Comparison of ENCODE assay signal across 8 mouse cellular contexts in genomic region chr6:85333732-85334131, GRCm38 (mm10). TPM values are rescaled to one million over a fixed set of nuclear protein-coding genes. Genes with fewer than 3 reads are reported as not detected.
DNase-seq lines count a peak whose midpoint lies in the region; ATAC-seq and TF ChIP-seq lines count a peak whose summit lies in the region.

No protein-coding gene starts in this region.

- H3K36me3 ChIP-seq in heart, embryonic 14.5 days (ENCODE audit: control insufficient read depth, insufficient read depth, low read length), result peaks cover 35% of the 10 kb centered on the region
- H3K36me3 ChIP-seq in E14TG2a.4 (ENCODE audit: insufficient read depth, low read length), result 0 out of 2 replicates have a peak, but pooled peaks cover 6% of the 10 kb centered on the region
- peaks cover 12% of the 10 kb centered on the region for H3K36me3 ChIP-seq in embryonic facial prominence, embryonic 13.5 days
- H3K36me3 ChIP-seq in limb, embryonic 11.5 days (ENCODE audit: control insufficient read depth, insufficient read depth, low read length), result no peaks in the 10 kb centered on the region
- peaks cover 11% of the 10 kb centered on the region; the same call in 1 of the 2 replicates for H3K36me3 ChIP-seq in midbrain, embryonic 14.5 days (ENCODE audit: control insufficient read depth, insufficient read depth, low read length)

- DNase-seq in heart, postnatal 10 days, result no peak
- peak; percentile 43 for DNase-seq in limb, embryonic 11.5 days (ENCODE audit: low spot score)
- peak; percentile 77 for DNase-seq in midbrain, embryonic 14.5 days
- no peak for DNase-seq in ovary, postnatal 10 days (ENCODE audit: low spot score)
- DNase-seq in adrenal gland, adult (ENCODE audit: inconsistent age in 2 of 2, low spot score in 1 of 2), result no peak

- intact Hi-C loops in heart, postnatal 10 days (cut with DNase I), result loop anchor here (5.0 kb wide), 2 partner anchors 71 to 171 kb away; no protein-coding TSS in a partner anchor

- H3K4me3 ChIP-seq in heart, embryonic 14.5 days (ENCODE audit: control insufficient read depth in 1 of 2, insufficient read depth in 1 of 2, low read depth in 1 of 2, low read length in 2 of 2), result peak overlapping the region; percentile 56 to 98
- H3K4me3 ChIP-seq in E14TG2a.4 (replicated peaks; ENCODE audit: low read length), result peak overlapping the region; percentile 97
- peak overlapping the region; percentile 70 for H3K4me3 ChIP-seq in embryonic facial prominence, embryonic 13.5 days
- H3K4me3 ChIP-seq in limb, embryonic 11.5 days (ENCODE audit: low read depth, low read length), result peak overlapping the region; percentile 65
- H3K4me3 ChIP-seq in midbrain, embryonic 14.5 days (replicated peaks; ENCODE audit: low read depth, low read length), result peak overlapping the region; percentile 66

- no peaks in the 10 kb centered on the region for H3K9me3 ChIP-seq in heart, embryonic 14.5 days (ENCODE audit: control insufficient read depth, low read length)
- H3K9me3 ChIP-seq in E14TG2a.4 (ENCODE audit: low read length), result no peaks in the 10 kb centered on the region
- H3K9me3 ChIP-seq in embryonic facial prominence, embryonic 13.5 days, result no peaks in the 10 kb centered on the region
- H3K9me3 ChIP-seq in limb, embryonic 11.5 days (ENCODE audit: control insufficient read depth, low read length), result no peaks in the 10 kb centered on the region
- no peaks in the 10 kb centered on the region for H3K9me3 ChIP-seq in midbrain, embryonic 14.5 days (ENCODE audit: control insufficient read depth, low read length)

- H3K9ac ChIP-seq in heart, embryonic 14.5 days (ENCODE audit: low read length), result peak overlapping the region; percentile 73
- H3K9ac ChIP-seq in embryonic facial prominence, embryonic 13.5 days, result peak overlapping the region; percentile 80
- H3K9ac ChIP-seq in limb, embryonic 11.5 days (ENCODE audit: low read length), result peak overlapping the region; percentile 68; the same call in 1 of the 2 replicates
- peak overlapping the region; percentile 70 for H3K9ac ChIP-seq in midbrain, embryonic 14.5 days (replicated peaks; ENCODE audit: low read length)

- H3K27me3 ChIP-seq in heart, embryonic 14.5 days (ENCODE audit: control insufficient read depth, insufficient read depth, low read length), result no peaks in the 10 kb centered on the region
- H3K27me3 ChIP-seq in E14TG2a.4 (ENCODE audit: insufficient read depth, low read length), result peaks cover 23% of the 10 kb centered on the region
- peaks cover 18% of the 10 kb centered on the region for H3K27me3 ChIP-seq in embryonic facial prominence, embryonic 13.5 days
- H3K27me3 ChIP-seq in limb, embryonic 11.5 days (ENCODE audit: control insufficient read depth, insufficient read depth, low read length), result peaks cover 7% of the 10 kb centered on the region
- no peaks in the 10 kb centered on the region; the same call in 1 of the 2 replicates for H3K27me3 ChIP-seq in midbrain, embryonic 14.5 days (ENCODE audit: control insufficient read depth, insufficient read depth, low read length)

- under 1% methylated on average over 13 of the region's 13 CpGs for WGBS in heart, embryonic 14.5 days
- 2% methylated on average over 13 of the region's 13 CpGs for WGBS in embryonic facial prominence, embryonic 13.5 days
- WGBS in limb, embryonic 11.5 days, result 3% methylated on average over 13 of the region's 13 CpGs
- WGBS in midbrain, embryonic 14.5 days, result 2% methylated on average over 13 of the region's 13 CpGs

- H3K4me1 ChIP-seq in heart, embryonic 14.5 days (ENCODE audit: control insufficient read depth in 2 of 2, insufficient read depth in 2 of 2, low read length in 2 of 2), result peaks cover 8 to 13% of the 10 kb centered on the region in 2 experiments
- H3K4me1 ChIP-seq in E14TG2a.4 (replicated peaks; ENCODE audit: low read depth, low read length), result peaks cover 30% of the 10 kb centered on the region
- peaks cover 11% of the 10 kb centered on the region for H3K4me1 ChIP-seq in embryonic facial prominence, embryonic 13.5 days
- H3K4me1 ChIP-seq in limb, embryonic 11.5 days (ENCODE audit: control insufficient read depth, insufficient read depth, low read length), result no peaks in the 10 kb centered on the region
- peaks cover 7% of the 10 kb centered on the region; the same call in 1 of the 2 replicates for H3K4me1 ChIP-seq in midbrain, embryonic 14.5 days (ENCODE audit: control insufficient read depth, insufficient read depth, low read length)

- no peak; the same call in 1 of the 2 replicates for ATAC-seq in heart, embryonic 14.5 days (ENCODE audit: insufficient number of reproducible peaks, insufficient read depth, low FRiP score, low read depth)
- no peak for ATAC-seq in embryonic facial prominence, embryonic 13.5 days (ENCODE audit: insufficient number of reproducible peaks, insufficient read depth, low FRiP score, low TSS enrichment, low read depth)
- ATAC-seq in limb, embryonic 11.5 days (ENCODE audit: insufficient number of reproducible peaks, low FRiP score, low TSS enrichment, low read depth), result no peak
- no peak for ATAC-seq in midbrain, embryonic 14.5 days (ENCODE audit: low FRiP score, low TSS enrichment)

- TF ChIP-seq CTCF in E14TG2a.4 (conservative IDR thresholded peaks at IDR 0.05; ENCODE audit: low read length), result 0 out of 2 replicates have a peak, but pooled peaks have one; percentile 0

- peak overlapping the region; percentile 41 to 83 for H3K27ac ChIP-seq in heart, embryonic 14.5 days (replicated peaks in 1 of 2; ENCODE audit: control insufficient read depth in 1 of 2, insufficient read depth in 1 of 2, low read depth in 2 of 2, low read length in 2 of 2)
- H3K27ac ChIP-seq in embryonic facial prominence, embryonic 13.5 days, result peak overlapping the region; percentile 57; the same call in 1 of the 2 replicates
- no peak overlapping the region for H3K27ac ChIP-seq in limb, embryonic 11.5 days (replicated peaks; ENCODE audit: low read depth, low read length)
- H3K27ac ChIP-seq in midbrain, embryonic 14.5 days (replicated peaks; ENCODE audit: low read depth, low read length), result peak overlapping the region; percentile 93

- H3K4me2 ChIP-seq in heart, embryonic 14.5 days (ENCODE audit: low read length), result peak overlapping the region; percentile 94
- H3K4me2 ChIP-seq in embryonic facial prominence, embryonic 13.5 days, result peak overlapping the region; percentile 98
- peak overlapping the region; percentile 99 for H3K4me2 ChIP-seq in limb, embryonic 11.5 days (ENCODE audit: low read depth, severe bottlenecking)
- peak overlapping the region; percentile 99 for H3K4me2 ChIP-seq in midbrain, embryonic 14.5 days (ENCODE audit: low read length)

RNA-seq across cellular contexts. Expression of gene Sfxn5, which starts 0.5 kb away (rescaled TPM):
- 2.7 and 3.1 TPM in 2 replicates for polyA plus RNA-seq in heart, embryonic 14.5 days (2014; fragmentation: Nextera tagmentation; extraction: Ambion mirVana)
- 1 to 10 TPM; 3.1 to 6.0 TPM for total RNA-seq in heart, postnatal 10 days (2021)
- polyA plus RNA-seq in embryonic facial prominence, embryonic 13.5 days (2015; fragmentation: Nextera tagmentation; extraction: Ambion mirVana), result 7.0 and 8.2 TPM in 2 replicates
- 4.8 and 6.7 TPM in 2 replicates for polyA plus RNA-seq in limb, embryonic 11.5 days (2014; fragmentation: Nextera tagmentation; extraction: Ambion mirVana)
- polyA plus RNA-seq in midbrain, embryonic 14.5 days (2014; fragmentation: Nextera tagmentation; extraction: Ambion mirVana), result 15.6 and 24.0 TPM in 2 replicates

RNA-seq across cellular contexts. Expression of gene Rab11fip5, which starts 40.7 kb away (rescaled TPM):
- 36.5 and 42.2 TPM in 2 replicates for polyA plus RNA-seq in heart, embryonic 14.5 days (2014; fragmentation: Nextera tagmentation; extraction: Ambion mirVana)
- 10 to 100 TPM; 65.4 to 73.1 TPM for total RNA-seq in heart, postnatal 10 days (2021)
- 13.6 and 14.7 TPM in 2 replicates for polyA plus RNA-seq in embryonic facial prominence, embryonic 13.5 days (2015; fragmentation: Nextera tagmentation; extraction: Ambion mirVana)
- polyA plus RNA-seq in limb, embryonic 11.5 days (2014; fragmentation: Nextera tagmentation; extraction: Ambion mirVana), result 3.1 and 3.4 TPM in 2 replicates
- polyA plus RNA-seq in midbrain, embryonic 14.5 days (2014; fragmentation: Nextera tagmentation; extraction: Ambion mirVana), result 15.0 and 15.7 TPM in 2 replicates

Comparison
In these comparisons a context has a peak if more than half of its experiments do, and no peak if none do; other contexts are left out.
1. DNase-seq: peak in limb, embryonic 11.5 days (single experiment) and midbrain, embryonic 14.5 days (single experiment); none in heart, postnatal 10 days (0 of 2), ovary, postnatal 10 days (single experiment) and adrenal gland, adult (0 of 2).
2. Peak in every context shown above with its lines, with median percentiles within 50 percentile points of each other: H3K4me2 ChIP-seq, H3K4me3 ChIP-seq and H3K9ac ChIP-seq.